Mouse (Mus musculus) heart, postnatal 0 days (tissue): ENCODE results near the gene Gpx1. TPM values are rescaled to one million over a fixed set of nuclear protein-coding genes. Genes with fewer than 3 reads are reported as not detected.

Source experiments
- ATAC-seq: fragments of 200-750 bp; cut with Nextera tagmentation; 2 replicates; pipeline ENCODE4 v1.8.0; 2017; ENCODE audit warnings: low read depth, moderate number of reproducible peaks, moderate library complexity; ENCODE audit not compliant: insufficient read depth
- DNase-seq: peaks from one replicate; pipeline ENCODE4 v3.0.0-alpha.2; 2016; ENCODE audit warnings: low spot score
- H3K27ac ChIP-seq: fragments of 300-500 bp; sonication (generic); 2 replicates; pipeline ENCODE4 v1.5.1; 2014; ENCODE audit warnings: low read depth, mild to moderate bottlenecking
- H3K27me3 ChIP-seq: fragments of 300-500 bp; sonication (generic); 2 replicates; pipeline ENCODE4 v1.6.1; 2014; ENCODE audit warnings: low read length, mixed read lengths; ENCODE audit not compliant: control insufficient read depth, insufficient read depth
- H3K36me3 ChIP-seq: fragments of 300-500 bp; sonication (generic); replicated peaks from 2 replicates; pipeline ENCODE4 v1.6.1; 2014; ENCODE audit warnings: low read length, mixed read lengths; ENCODE audit not compliant: control insufficient read depth, insufficient read depth
- H3K4me1 ChIP-seq: fragments of 300-500 bp; sonication (generic); 2 replicates; pipeline ENCODE4 v1.6.1; 2014; ENCODE audit warnings: antibody characterized with exemption; ENCODE audit not compliant: control insufficient read depth, insufficient read depth
- H3K4me2 ChIP-seq: fragments of 300-500 bp; sonication (generic); 2 replicates; pipeline ENCODE4 v1.6.1; 2014; ENCODE audit warnings: low read depth, mild to moderate bottlenecking, low read length, moderate library complexity
- H3K4me3 ChIP-seq: fragments of 300-500 bp; sonication (generic); 2 replicates; pipeline ENCODE4 v1.5.1; 2014; ENCODE audit warnings: low read depth, low read length
- H3K9ac ChIP-seq: fragments of 300-500 bp; sonication (generic); replicated peaks from 2 replicates; pipeline ENCODE4 v1.6.1; 2014; ENCODE audit warnings: low read depth, low read length, mixed read lengths
- H3K9me3 ChIP-seq: fragments of 300-500 bp; sonication (generic); replicated peaks from 2 replicates; pipeline ENCODE4 v1.6.1; 2016; ENCODE audit warnings: low read length; ENCODE audit not compliant: control insufficient read depth
- CTCF ChIP-seq: IDR thresholded peaks from 2 replicates; pipeline ENCODE4 v1.5.1; 2016; ENCODE audit warnings: antibody characterized with exemption, control low read depth, low read depth
- EP300 ChIP-seq: IDR thresholded peaks from 2 replicates; pipeline ENCODE4 v1.6.1; 2016; ENCODE audit warnings: antibody characterized with exemption, low read depth
- WGBS: fragments of 180-500 bp; shearing (Covaris S2); extraction: QIAGEN DNeasy Blood & Tissue Kit; methylation state at CpG from one replicate; pipeline ENCODE4 v1.1.7; 2014; 5-methylcytosine and 5-hydroxymethylcytosine counted together
- polyA plus RNA-seq: library from polyadenylated mRNA; unstranded; fragments of >200 nt; fragmentation: Nextera tagmentation; extraction: Ambion mirVana; gene quantifications from 2 replicates; pipeline ENCODE4 v1.2.1, GENCODE M21; 2015
- total RNA-seq: library from RNA; depleted of rRNA; stranded (reverse); fragments of >200 nt; gene quantifications from 2 replicates; pipeline ENCODE4 v1.2.3, GENCODE M21; 2014; ENCODE audit warnings: low replicate concordance

The Gpx1 gene
- total and polyA plus RNA-seq, 2 experiments from 2014 or later = 336 to 578 TPM

- 37% methylated on average over 18 of the region's 18 CpGs for WGBS
Measured at GRCm38 (mm10) chr9:108296453-108297355, 42.0 kb upstream of the Gpx1 start, which contains the start of gene Amt. Gene Amt (plus strand): TSS chr9:108296853.

GRCm38 (mm10) chr9:108301853-108302252 is 36.9 kb upstream of the Gpx1 start:
- no peak overlapping the region for H3K4me2 ChIP-seq
- H3K27me3 ChIP-seq = no peaks in the 10 kb centered on the region
- no peak for DNase-seq
- peaks cover 9% of the 10 kb centered on the region for H3K4me1 ChIP-seq
- H3K36me3 ChIP-seq = peaks cover 23% of the 10 kb centered on the region
- no peak for TF ChIP-seq EP300
- no peak for TF ChIP-seq CTCF
- H3K9ac ChIP-seq = no peak overlapping the region
- no peak overlapping the region for H3K4me3 ChIP-seq
- WGBS = 78% methylated on average over 3 of the region's 3 CpGs
- no peak overlapping the region for H3K27ac ChIP-seq
- no peaks in the 10 kb centered on the region for H3K9me3 ChIP-seq
- ATAC-seq = no peak

More at GRCm38 (mm10) chr9:108296453-108297355, 42.0 kb upstream of the Gpx1 start, which contains the start of gene Amt:
- no peaks in the 10 kb centered on the region for H3K27me3 ChIP-seq
- no peak within 1 kb of the TSS for H3K9ac ChIP-seq
- H3K4me1 ChIP-seq = no peaks in the 10 kb centered on the region
- peak within 1 kb of the TSS; percentile 39; the same call in 1 of the 2 replicates for H3K4me2 ChIP-seq
- ATAC-seq = peak; percentile 29; the same call in 1 of the 2 replicates
- no peak within 1 kb of the TSS for H3K27ac ChIP-seq
- H3K36me3 ChIP-seq = peaks cover 23% of the 10 kb centered on the region
- no peaks in the 10 kb centered on the region for H3K9me3 ChIP-seq
- no peak for DNase-seq
- no peak for TF ChIP-seq CTCF
- no peak for TF ChIP-seq EP300
- H3K4me3 ChIP-seq = peak within 1 kb of the TSS; percentile 16; the same call in 1 of the 2 replicates

- TF ChIP-seq EP300 (no peak), CTCF (no peak)
- Histone ChIP-seq H3K4me3 (peak overlapping the region; percentile 88), H3K4me2 (peak overlapping the region; percentile 93), H3K27me3 (no peaks in the 10 kb centered on the region), H3K4me1 (peaks cover 19% of the 10 kb centered on the region), H3K27ac (peak overlapping the region; percentile 96), H3K9ac (0 out of 2 replicates have a peak overlapping the region, but pooled peaks have one; percentile 92), H3K9me3 (no peaks in the 10 kb centered on the region), H3K36me3 (peaks cover 23% of the 10 kb centered on the region)
- no peak for ATAC-seq
- 28% methylated on average over 4 of the region's 4 CpGs for WGBS
- DNase-seq = no peak
Measured at GRCm38 (mm10) chr9:108304716-108305115, 34.0 kb upstream of the Gpx1 start.

GRCm38 (mm10) chr9:108305170-108305569 is 33.5 kb upstream of the Gpx1 start:
- H3K9me3 ChIP-seq = no peaks in the 10 kb centered on the region
- DNase-seq = no peak
- peaks cover 19% of the 10 kb centered on the region for H3K4me1 ChIP-seq
- H3K4me3 ChIP-seq = peak overlapping the region; percentile 88
- peak overlapping the region; percentile 93 for H3K4me2 ChIP-seq
- peak overlapping the region; percentile 96 for H3K27ac ChIP-seq
- TF ChIP-seq CTCF (no peak), EP300 (no peak)
- H3K9ac ChIP-seq = peak overlapping the region; percentile 92
- H3K27me3 ChIP-seq = no peaks in the 10 kb centered on the region
- H3K36me3 ChIP-seq = peaks cover 23% of the 10 kb centered on the region
- WGBS = 0% methylated on average over 1 of the region's 1 CpGs
- no peak for ATAC-seq

- ATAC-seq (peak; percentile 93), DNase-seq (peak; percentile 100)
- Histone ChIP-seq H3K27me3 (no peaks in the 10 kb centered on the region), H3K9ac (peak within 1 kb of the TSS; percentile 93), H3K9me3 (no peaks in the 10 kb centered on the region), H3K4me3 (peak within 1 kb of the TSS; percentile 88), H3K27ac (peak within 1 kb of the TSS; percentile 99), H3K4me1 (peaks cover 19% of the 10 kb centered on the region), H3K4me2 (peak within 1 kb of the TSS; percentile 93), H3K36me3 (peaks cover 23% of the 10 kb centered on the region)
- WGBS = under 1% methylated on average over 70 of the region's 81 CpGs
- TF ChIP-seq CTCF (no peak; the same call in 1 of the 2 replicates), EP300 (no peak; the same call in 1 of the 2 replicates)
Measured at GRCm38 (mm10) chr9:108305629-108306520, 32.8 kb upstream of the Gpx1 start, which contains the start of the genes Rhoa and Tcta. Gene Rhoa (plus strand): TSS chr9:108306129. Gene Tcta (minus strand): TSS chr9:108306160.
